Mouse (Mus musculus) hindbrain, embryonic 16.5 days (tissue): ENCODE measurements around the gene Ell. TPM values are rescaled to one million over a fixed set of nuclear protein-coding genes. Genes with fewer than 3 reads are reported as not detected.

Experiments used
- ATAC-seq: fragments of 200-750 bp; cut with Nextera tagmentation; 2 replicates; pipeline ENCODE4 v1.8.0; 2017; ENCODE audit warnings: moderate TSS enrichment, moderate library complexity
- H3K27ac ChIP-seq: fragments of 300-500 bp; sonication (generic); 2 replicates; pipeline ENCODE4 v1.5.1; 2014; ENCODE audit warnings: low read depth, mild to moderate bottlenecking, control low read depth, low read length, moderate library complexity
- H3K27me3 ChIP-seq: fragments of 300-500 bp; sonication (generic); replicated peaks from 2 replicates; pipeline ENCODE4 v1.6.1; 2014; ENCODE audit warnings: low read length; ENCODE audit not compliant: control insufficient read depth, insufficient read depth
- H3K36me3 ChIP-seq: fragments of 300-500 bp; sonication (generic); 2 replicates; pipeline ENCODE4 v1.6.1; 2014; ENCODE audit warnings: mild to moderate bottlenecking, low read length, moderate library complexity, mixed read lengths; ENCODE audit not compliant: control insufficient read depth, insufficient read depth
- H3K4me1 ChIP-seq: fragments of 300-500 bp; sonication (generic); 2 replicates; pipeline ENCODE4 v1.6.1; 2014; ENCODE audit warnings: low read depth, low read length; ENCODE audit not compliant: control insufficient read depth, insufficient read depth
- H3K4me2 ChIP-seq: fragments of 300-500 bp; sonication (generic); 2 replicates; pipeline ENCODE4 v1.6.1; 2014; ENCODE audit warnings: mild to moderate bottlenecking, low read length, control low read depth, moderate library complexity
- H3K4me3 ChIP-seq: fragments of 300-500 bp; sonication (generic); 2 replicates; pipeline ENCODE4 v1.5.1; 2014; ENCODE audit warnings: mild to moderate bottlenecking, low read length, control low read depth, moderate library complexity
- H3K9ac ChIP-seq: fragments of 300-500 bp; sonication (generic); 2 replicates; pipeline ENCODE4 v1.6.1; 2014; ENCODE audit warnings: low read depth, mild to moderate bottlenecking, control low read depth, low read length, moderate library complexity
- H3K9me3 ChIP-seq: fragments of 300-500 bp; sonication (generic); 2 replicates; pipeline ENCODE4 v1.6.1; 2014; ENCODE audit warnings: mild to moderate bottlenecking, low read length, moderate library complexity; ENCODE audit not compliant: control insufficient read depth
- WGBS: fragments of 180-500 bp; shearing (Covaris S2); extraction: QIAGEN DNeasy Blood & Tissue Kit; methylation state at CpG from one replicate; pipeline ENCODE4 v1.1.7; 2014; 5-methylcytosine and 5-hydroxymethylcytosine counted together
- polyA plus RNA-seq: library from polyadenylated mRNA; unstranded; fragments of >200 nt; fragmentation: Nextera tagmentation; extraction: Ambion mirVana; gene quantifications from 2 replicates; pipeline ENCODE4 v1.2.1, GENCODE M21; 2015

Ell gene
- polyA plus RNA-seq, 1 experiment from 2014 or later, result 14.9 TPM

DNA sequence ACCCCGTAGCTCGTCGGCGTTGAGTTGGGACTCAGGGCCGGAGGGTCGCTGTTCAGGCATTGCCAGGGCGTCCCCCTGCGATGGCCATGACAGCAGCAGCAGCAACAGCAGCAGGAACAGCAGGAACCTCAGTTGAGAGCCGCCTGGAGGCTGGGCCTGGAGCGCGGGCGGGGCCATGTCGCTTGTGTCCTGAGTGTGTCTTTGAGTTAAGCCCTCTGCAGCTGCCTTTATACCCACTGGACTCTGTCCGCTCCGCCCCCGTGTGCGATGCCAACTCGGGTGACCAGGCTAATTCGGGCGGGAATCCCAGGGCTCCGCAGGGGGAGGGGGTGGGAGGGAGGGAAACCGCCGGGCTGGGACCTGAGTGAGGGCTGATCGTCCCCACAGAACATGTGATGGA lies 92.2 kb downstream of the Ell start:
- no peaks in the 10 kb centered on the region for H3K36me3 ChIP-seq
- H3K9me3 ChIP-seq, result no peaks in the 10 kb centered on the region
- no peak overlapping the region for H3K9ac ChIP-seq
- H3K27me3 ChIP-seq, result peaks cover 2% of the 10 kb centered on the region
- 18% methylated on average over 24 of the region's 24 CpGs for WGBS
- no peak overlapping the region for H3K27ac ChIP-seq
- H3K4me2 ChIP-seq, result no peak overlapping the region
- H3K4me3 ChIP-seq, result no peak overlapping the region
- H3K4me1 ChIP-seq, result peaks cover 18% of the 10 kb centered on the region
- no peak for ATAC-seq

- Histone ChIP-seq H3K27me3 (peaks cover 2% of the 10 kb centered on the region), H3K27ac (no peak within 1 kb of the TSS), H3K4me3 (no peak within 1 kb of the TSS), H3K4me2 (no peak within 1 kb of the TSS), H3K4me1 (peaks cover 18% of the 10 kb centered on the region), H3K36me3 (no peaks in the 10 kb centered on the region), H3K9me3 (no peaks in the 10 kb centered on the region), H3K9ac (no peak within 1 kb of the TSS)
- no peak for ATAC-seq
- 72% methylated on average over 6 of the region's 6 CpGs for WGBS
These were observed 93.2 kb downstream of the Ell start, which contains the start of gene Gdf15 for GRCm38 (mm10) chr8:70632346-70632892. Gene Gdf15 (minus strand): TSS chr8:70632456.

DNA sequence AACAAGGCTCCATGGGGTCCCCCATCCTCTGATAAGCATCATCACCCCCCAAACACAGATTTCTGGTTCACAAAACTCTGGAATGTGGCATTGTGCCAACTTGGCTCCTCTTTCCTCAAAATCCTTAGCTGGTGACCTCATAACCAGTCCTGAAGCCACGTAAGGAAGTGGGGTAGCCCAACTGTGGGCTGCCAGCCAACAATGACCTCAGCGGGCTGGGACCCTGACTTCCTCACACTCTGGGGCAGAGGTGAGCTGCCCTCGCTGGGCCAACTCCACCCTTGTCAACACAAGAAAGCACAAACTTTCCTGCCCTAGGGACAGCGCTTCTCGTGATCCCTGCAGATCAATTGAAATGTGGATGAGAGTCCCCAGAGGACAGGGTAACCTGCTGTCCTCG lies 94.8 kb downstream of the Ell start:
- H3K4me3 ChIP-seq, result no peak overlapping the region
- H3K4me2 ChIP-seq, result no peak overlapping the region
- H3K4me1 ChIP-seq, result peaks cover 17% of the 10 kb centered on the region
- H3K27me3 ChIP-seq, result peaks cover 2% of the 10 kb centered on the region
- no peaks in the 10 kb centered on the region for H3K9me3 ChIP-seq
- no peaks in the 10 kb centered on the region for H3K36me3 ChIP-seq
- no peak overlapping the region for H3K9ac ChIP-seq
- H3K27ac ChIP-seq, result no peak overlapping the region
- WGBS, result 52% methylated on average over 6 of the region's 6 CpGs
- ATAC-seq, result no peak

DNA sequence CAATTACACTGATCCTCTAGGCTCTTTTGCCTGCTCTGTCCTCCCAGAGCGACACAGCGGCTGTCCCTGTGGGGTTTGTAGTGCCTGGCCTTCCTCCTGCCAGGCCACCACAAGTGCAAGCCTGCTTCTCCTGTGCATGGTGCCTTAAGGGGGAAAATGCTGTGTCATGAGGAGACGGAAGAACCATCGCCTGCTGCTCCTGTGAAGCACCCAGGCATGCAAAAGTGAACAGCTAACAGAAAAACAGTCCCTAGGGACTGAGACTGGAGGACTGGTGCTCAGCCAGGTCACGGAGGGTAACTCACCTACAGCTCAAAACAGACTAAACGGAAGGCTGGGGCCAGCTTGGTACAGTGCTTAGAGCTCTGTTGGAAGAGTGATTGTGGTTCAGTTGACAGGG lies 96.3 kb downstream of the Ell start:
- H3K4me2 ChIP-seq, result no peak overlapping the region
- no peaks in the 10 kb centered on the region for H3K9me3 ChIP-seq
- ATAC-seq, result no peak
- H3K27ac ChIP-seq, result no peak overlapping the region
- no peak overlapping the region for H3K4me3 ChIP-seq
- peaks cover 6% of the 10 kb centered on the region for H3K4me1 ChIP-seq
- no peak overlapping the region for H3K9ac ChIP-seq
- H3K27me3 ChIP-seq, result peaks cover 2% of the 10 kb centered on the region
- no peaks in the 10 kb centered on the region for H3K36me3 ChIP-seq
- 72% methylated on average over 6 of the region's 6 CpGs for WGBS

- Histone ChIP-seq H3K4me3 (no peak overlapping the region), H3K36me3 (no peaks in the 10 kb centered on the region), H3K4me2 (no peak overlapping the region), H3K27me3 (no peaks in the 10 kb centered on the region; the same call in 1 of the 2 replicates), H3K4me1 (no peaks in the 10 kb centered on the region), H3K9ac (no peak overlapping the region), H3K9me3 (no peaks in the 10 kb centered on the region), H3K27ac (no peak overlapping the region)
- no peak for ATAC-seq
- WGBS, result 55% methylated on average over 8 of the region's 8 CpGs
These were observed 97.6 kb downstream of the Ell start for GRCm38 (mm10) chr8:70636838-70637237.

GRCm38 (mm10) chr8:70638752-70639151 lies 99.5 kb downstream of the Ell start:
- Histone ChIP-seq H3K9me3 (no peaks in the 10 kb centered on the region), H3K9ac (no peak overlapping the region), H3K4me2 (no peak overlapping the region), H3K4me1 (no peaks in the 10 kb centered on the region), H3K27ac (no peak overlapping the region), H3K36me3 (no peaks in the 10 kb centered on the region), H3K4me3 (no peak overlapping the region), H3K27me3 (no peaks in the 10 kb centered on the region)
- 75% methylated on average over 9 of the region's 9 CpGs for WGBS
- ATAC-seq, result no peak

Other genes starting within 250 kb of the Ell start
- 42.0 and 42.8 TPM in 2 replicates for gene Ddx49, start 237.0 kb upstream of the Ell start, polyA plus RNA-seq
- gene Cope, start 236.9 kb upstream of the Ell start, polyA plus RNA-seq, result 284 and 297 TPM in 2 replicates
- gene Cers1, start 223.7 kb upstream of the Ell start, polyA plus RNA-seq, result 40.0 and 44.3 TPM in 2 replicates
- gene Gdf1, start 209.6 kb upstream of the Ell start, polyA plus RNA-seq, result 8.7 and 9.5 TPM in 2 replicates
- gene Upf1, start 186.2 kb upstream of the Ell start, polyA plus RNA-seq, result 7.4 and 10.1 TPM in 2 replicates
- gene Comp, start 165.9 kb upstream of the Ell start, polyA plus RNA-seq, result 0.58 and 2.8 TPM in 2 replicates
- 45.9 and 55.1 TPM in 2 replicates for gene Crtc1, start 99.9 kb upstream of the Ell start, polyA plus RNA-seq
- 36.1 and 37.5 TPM in 2 replicates for gene Klhl26, start 62.5 kb upstream of the Ell start, polyA plus RNA-seq
- gene Tmem59l, start 52.1 kb upstream of the Ell start, polyA plus RNA-seq, result 164 and 190 TPM in 2 replicates
- 9.3 and 15.5 TPM in 2 replicates for gene Crlf1, start 46.3 kb upstream of the Ell start, polyA plus RNA-seq
- gene Rex1bd, start 32.7 kb upstream of the Ell start, polyA plus RNA-seq, result 173 and 192 TPM in 2 replicates
- gene Uba52, start 28.7 kb upstream of the Ell start, polyA plus RNA-seq, result 576 and 598 TPM in 2 replicates
- 429 and 441 TPM in 2 replicates for gene Fkbp8, start 11.7 kb upstream of the Ell start, polyA plus RNA-seq
- 45.2 and 45.4 TPM in 2 replicates for gene Kxd1, start 11.5 kb upstream of the Ell start, polyA plus RNA-seq
- gene Isyna1, start 54.9 kb downstream of the Ell start, polyA plus RNA-seq, result 150 and 164 TPM in 2 replicates
- 148 and 157 TPM in 2 replicates for gene Ssbp4, start 69.4 kb downstream of the Ell start, polyA plus RNA-seq
- 1.1 and 1.6 TPM in 2 replicates for gene Lrrc25, start 76.7 kb downstream of the Ell start, polyA plus RNA-seq
- gene Gdf15, start 93.0 kb downstream of the Ell start, polyA plus RNA-seq, result 0.11 and 0.48 TPM in 2 replicates
- gene Pgpep1, start 120.9 kb downstream of the Ell start, polyA plus RNA-seq, result 78.3 and 87.6 TPM in 2 replicates
- gene Lsm4, start 133.8 kb downstream of the Ell start, polyA plus RNA-seq, result 168 and 169 TPM in 2 replicates
- 60.0 and 69.0 TPM in 2 replicates for gene Jund, start 159.5 kb downstream of the Ell start, polyA plus RNA-seq
- gene Iqcn, start 164.0 kb downstream of the Ell start, polyA plus RNA-seq, result 0.10 TPM in 1 of 2 replicates, not detected in the other
- gene Gm3336, start 179.1 kb downstream of the Ell start, polyA plus RNA-seq, result 0.19 TPM in 1 of 2 replicates, not detected in the other
- gene Pde4c, start 184.3 kb downstream of the Ell start, polyA plus RNA-seq, result 0.19 and 0.42 TPM in 2 replicates
- 622 and 635 TPM in 2 replicates for gene Rab3a, start 215.2 kb downstream of the Ell start, polyA plus RNA-seq
- 48.6 and 49.9 TPM in 2 replicates for gene Mpv17l2, start 221.5 kb downstream of the Ell start, polyA plus RNA-seq
- 115 and 118 TPM in 2 replicates for gene Pik3r2, start 237.3 kb downstream of the Ell start, polyA plus RNA-seq